Mouse (Mus musculus) brain, embryonic 14.5 days (tissue): ENCODE results near the gene Hip1.

Source experiments
- CTCF ChIP-seq: fragments of 200-500 bp; IDR thresholded peaks from 2 replicates; pipeline ENCODE4 v1.5.1; 2012; ENCODE audit warnings: inconsistent platforms, mild to moderate bottlenecking, moderate library complexity, borderline replicate concordance; ENCODE audit not compliant: insufficient read depth, insufficient read length; ENCODE audit errors: extremely low read depth
- POLR2A ChIP-seq: fragments of 200-500 bp; IDR thresholded peaks from 2 replicates; pipeline ENCODE4 v1.6.1; 2012; ENCODE audit warnings: mild to moderate bottlenecking, inconsistent platforms, borderline replicate concordance; ENCODE audit not compliant: poor library complexity, insufficient read depth, insufficient read length, severe bottlenecking; ENCODE audit errors: extremely low read depth

- TF ChIP-seq CTCF (no peak), POLR2A (no peak; the same call in 1 of the 2 replicates)
Measured at GRCm38 (mm10) chr5:135489695-135490294, 55.1 kb downstream of the Hip1 start.
